Mouse (Mus musculus) ovary, postnatal 14 days (tissue): ENCODE measurements at regions not wholly inside any gene's neighbourhood (a gene's known extent, or its start where the extent isn't known, plus 50 kb on each side); places are given as distances from the start of the nearest gene placed in this dataset.
A peak's percentile ranks its signal among the peaks of the same experiment; 100 is the strongest.

Source experiments
- DNase-seq: peaks from one replicate; pipeline ENCODE4 v3.0.0; 2022; ENCODE audit warnings: low spot score

- DNase-seq = no peak
Measured at GRCm38 (mm10) chr5:111789904-111790303, 56.2 kb downstream of the Gm26897 start.

- DNase-seq = no peak
Measured at GRCm38 (mm10) chr5:111790527-111790926, 56.8 kb downstream of the Gm26897 start.

DNA sequence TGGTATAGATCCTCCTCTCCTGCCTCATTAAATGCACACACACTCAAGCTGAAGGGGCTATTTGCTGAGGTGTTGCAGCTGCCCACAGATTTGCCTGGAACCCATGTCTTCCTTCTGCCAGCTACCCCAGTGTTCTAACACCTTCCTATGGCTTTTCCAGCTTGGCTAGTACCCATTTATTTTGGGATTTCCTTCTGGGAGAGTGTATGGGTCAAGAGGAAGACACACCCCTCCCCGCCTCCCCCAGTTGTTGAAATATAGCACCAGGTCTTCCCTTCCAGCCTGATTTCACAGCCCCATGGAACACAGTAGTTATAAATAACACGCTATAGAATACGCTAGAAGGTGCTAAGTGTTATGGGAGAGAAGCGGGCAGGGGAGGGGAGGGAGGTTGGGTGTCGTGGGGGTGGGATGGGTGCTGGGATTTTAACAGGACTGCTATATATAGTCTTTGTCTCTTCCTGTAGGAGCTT lies 57.4 kb downstream of the Gm26897 start:
- no peak for DNase-seq

- no peak for DNase-seq
Measured at GRCm38 (mm10) chr5:111792746-111793145, 59.0 kb downstream of the Gm26897 start.

DNA sequence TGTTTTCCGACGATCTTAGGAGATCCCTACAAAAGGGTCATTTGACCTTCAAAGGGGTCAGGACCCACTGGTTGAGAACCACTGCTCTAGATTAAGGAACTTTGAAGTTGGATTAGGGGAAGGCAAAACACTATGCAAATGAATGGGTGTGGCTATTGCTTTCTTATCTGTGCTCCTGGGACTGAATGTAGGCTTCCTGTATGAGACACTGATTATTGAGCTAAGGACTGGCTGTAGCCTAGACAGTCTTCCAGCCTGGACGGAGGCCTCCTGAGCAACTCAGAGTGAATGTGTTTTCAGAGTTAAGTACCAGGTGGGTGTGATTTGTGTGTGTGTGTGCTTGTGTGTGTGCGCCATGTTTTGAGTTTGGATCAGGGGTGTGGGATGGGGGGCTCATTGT lies 59.5 kb downstream of the Gm26897 start:
- DNase-seq = no peak

DNA sequence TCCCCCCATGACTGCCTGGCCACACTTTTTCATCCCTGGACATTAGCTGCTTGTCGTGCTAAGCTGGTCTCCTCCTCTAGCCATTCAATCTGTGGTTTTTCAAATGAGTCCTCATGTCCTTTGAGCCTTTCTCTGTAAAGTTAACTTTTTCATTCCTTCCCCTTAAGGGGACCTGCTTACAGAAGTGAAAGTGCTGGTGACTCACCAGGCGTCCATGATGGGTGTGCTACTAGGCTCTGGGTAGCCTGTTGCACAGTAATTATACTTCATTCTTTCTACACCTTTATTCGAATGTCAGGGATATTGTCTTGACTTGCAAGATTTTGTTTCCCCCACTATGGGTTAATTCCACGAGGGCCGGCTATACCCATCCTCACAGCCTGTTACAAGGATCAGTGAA lies 63.2 kb downstream of the Gm26897 start:
- DNase-seq = no peak

DNA sequence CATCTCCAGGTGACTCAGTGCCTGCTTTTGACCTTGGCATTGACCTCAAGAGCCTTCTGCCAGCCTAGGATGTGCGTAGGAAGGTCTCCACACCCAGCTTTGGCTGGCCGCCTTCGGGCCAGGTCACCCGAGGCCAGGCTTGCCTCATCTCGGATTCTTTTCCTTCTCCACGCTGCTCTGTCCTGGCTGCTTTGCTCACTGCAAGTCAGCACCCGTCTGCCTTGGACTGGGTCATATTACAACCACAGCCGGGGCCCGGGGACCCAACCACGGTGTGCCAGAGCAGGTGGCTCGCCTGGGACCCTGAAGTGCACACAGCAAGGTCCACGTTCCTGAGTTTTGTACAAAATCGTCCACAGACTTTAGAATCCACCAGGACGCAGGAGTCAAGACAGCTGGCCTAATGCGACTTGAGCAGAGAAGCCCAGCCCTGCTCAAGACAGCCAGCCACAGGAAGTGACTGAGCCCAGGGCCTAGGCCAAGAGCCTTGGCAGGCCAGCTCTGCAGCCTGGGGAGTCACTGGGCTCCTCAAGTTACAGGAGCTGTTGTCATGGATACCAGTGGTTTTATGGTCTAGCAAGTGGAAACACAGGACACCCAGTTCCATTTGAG lies 66.1 kb downstream of the Gm26897 start:
- peak; percentile 44 for DNase-seq

DNA sequence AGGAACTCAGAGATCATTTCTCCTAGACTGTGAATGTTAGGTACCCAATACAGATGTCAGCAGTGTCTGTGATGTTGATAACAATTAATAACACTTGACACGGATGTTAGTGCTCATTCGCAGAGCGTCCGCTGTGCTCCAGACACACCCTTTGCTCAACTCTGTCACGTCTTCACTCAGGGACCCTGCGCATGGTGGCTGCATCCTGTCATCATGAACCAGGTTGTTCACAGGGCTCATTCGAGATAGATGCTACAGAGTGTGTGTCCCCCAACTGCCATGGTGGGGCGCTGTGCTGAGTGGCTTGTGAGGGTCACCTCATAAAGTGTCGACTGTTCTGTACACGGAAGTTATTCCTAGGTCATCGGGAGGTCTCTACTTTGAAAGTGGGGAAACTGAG lies 66.8 kb downstream of the Gm26897 start:
- DNase-seq = no peak

DNA sequence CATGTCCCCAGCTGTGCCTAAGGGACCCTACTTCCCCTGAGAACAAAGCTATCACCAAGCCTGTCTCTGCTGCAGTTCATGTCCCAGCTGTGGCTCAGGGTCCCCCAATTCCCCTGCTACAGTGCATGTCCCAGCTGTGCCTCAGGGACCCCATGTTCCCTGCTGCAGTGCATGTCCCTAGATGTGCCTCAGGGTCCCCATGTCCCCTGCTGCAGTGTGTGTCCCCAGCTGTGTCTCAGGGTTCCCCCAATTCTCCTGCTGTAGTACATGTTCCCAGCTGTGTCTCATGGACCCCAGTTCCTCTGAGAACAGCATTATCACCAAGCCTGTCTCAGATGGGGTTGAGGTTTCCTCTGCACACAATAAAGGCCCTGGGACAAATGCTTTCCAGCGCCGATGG lies 67.3 kb downstream of the Gm26897 start:
- DNase-seq = no peak

DNA sequence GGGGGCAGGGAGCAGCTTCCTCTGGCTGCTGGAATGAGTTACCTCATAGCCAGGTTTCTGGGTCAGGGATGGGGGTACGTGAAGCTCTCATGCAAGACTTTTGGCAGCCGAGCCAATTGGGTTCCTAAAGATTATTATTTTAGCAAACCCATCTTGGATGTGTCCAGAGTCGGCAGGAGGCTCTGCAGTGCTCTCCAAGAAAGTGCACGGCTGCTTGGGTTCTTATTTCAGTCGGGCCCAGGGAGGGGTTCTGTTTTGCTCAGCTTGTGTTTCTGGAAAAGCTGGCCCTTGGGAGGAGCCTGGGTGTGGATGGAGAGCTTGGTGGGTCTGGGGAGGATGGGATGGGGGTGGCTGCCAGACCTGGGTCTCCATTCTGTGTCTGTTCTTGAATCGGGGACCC lies 70.8 kb downstream of the Gm26897 start:
- no peak for DNase-seq

- DNase-seq = no peak
Measured at GRCm38 (mm10) chr5:111805150-111805549, 71.4 kb downstream of the Gm26897 start.

DNA sequence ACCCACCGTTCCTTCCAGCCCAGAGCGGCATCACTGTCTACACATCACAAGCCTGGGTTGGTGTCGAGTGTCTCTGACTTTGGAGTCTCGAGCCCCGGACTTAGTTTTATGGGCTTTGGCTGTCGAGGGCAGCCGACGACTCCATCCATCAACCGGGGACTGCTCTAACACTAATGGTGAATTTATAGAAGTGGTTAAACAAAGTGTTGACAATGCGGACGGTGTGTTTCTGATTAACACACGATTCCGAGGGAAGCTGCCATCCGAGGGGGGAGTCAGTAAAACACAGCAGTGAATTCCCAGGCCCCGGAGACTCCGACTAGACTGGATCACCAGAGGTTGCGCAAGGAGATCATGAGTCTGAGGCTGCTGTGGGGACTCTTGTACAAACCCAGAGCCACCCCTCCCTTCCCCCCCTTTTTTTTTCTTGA lies 72.1 kb downstream of the Gm26897 start:
- DNase-seq = no peak

- DNase-seq = no peak
Measured at GRCm38 (mm10) chr5:111810079-111810808, 76.5 kb downstream of the Gm26897 start.

DNA sequence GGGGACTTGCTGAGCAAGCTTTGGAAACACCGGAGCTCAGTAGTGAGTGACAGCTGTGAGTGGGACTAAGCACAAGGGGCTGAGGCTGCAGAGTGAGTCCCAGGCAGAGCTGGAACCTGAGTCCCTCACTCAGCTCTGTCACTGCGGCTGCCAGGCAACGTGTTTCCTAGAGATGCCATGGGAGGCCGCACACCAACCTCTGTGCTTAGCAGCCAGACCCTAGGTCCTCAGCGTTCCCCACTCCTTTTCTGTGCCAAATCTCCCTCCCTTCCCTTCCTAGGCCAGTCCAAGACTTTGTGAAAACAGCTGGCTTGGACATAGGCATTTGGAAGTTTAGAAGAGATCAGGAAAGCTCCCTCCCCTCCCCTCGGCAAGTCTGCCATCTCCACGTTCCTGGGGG lies 78.9 kb downstream of the Gm26897 start:
- DNase-seq = no peak

- no peak for DNase-seq
Measured at GRCm38 (mm10) chr5:111813090-111813753, 79.5 kb downstream of the Gm26897 start.

- DNase-seq = no peak
Measured at GRCm38 (mm10) chr5:111814893-111815760, 81.4 kb downstream of the Gm26897 start.

DNA sequence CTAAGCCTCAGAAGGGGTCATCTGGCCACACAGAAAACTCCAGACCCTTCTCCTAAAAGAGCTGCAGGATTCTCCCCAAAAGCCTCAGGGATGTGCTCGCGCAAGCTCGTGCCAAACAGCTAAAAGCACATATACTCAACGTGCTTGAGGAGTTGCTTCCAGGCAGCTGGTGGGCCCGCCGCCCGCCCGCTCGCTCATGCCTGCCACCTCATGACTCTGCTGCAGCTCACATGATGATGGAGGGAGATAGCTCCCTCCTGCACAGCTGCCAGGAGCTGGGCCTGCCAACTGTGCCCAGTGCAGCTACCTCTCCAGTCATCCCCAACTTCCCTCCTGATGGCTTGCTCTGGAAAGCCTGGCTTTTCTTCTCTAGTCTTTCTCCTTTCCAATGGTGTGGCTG lies 87.2 kb downstream of the Gm26897 start:
- no peak for DNase-seq

- no peak for DNase-seq
Measured at GRCm38 (mm10) chr5:111822882-111823281, 89.2 kb downstream of the Gm26897 start.

DNA sequence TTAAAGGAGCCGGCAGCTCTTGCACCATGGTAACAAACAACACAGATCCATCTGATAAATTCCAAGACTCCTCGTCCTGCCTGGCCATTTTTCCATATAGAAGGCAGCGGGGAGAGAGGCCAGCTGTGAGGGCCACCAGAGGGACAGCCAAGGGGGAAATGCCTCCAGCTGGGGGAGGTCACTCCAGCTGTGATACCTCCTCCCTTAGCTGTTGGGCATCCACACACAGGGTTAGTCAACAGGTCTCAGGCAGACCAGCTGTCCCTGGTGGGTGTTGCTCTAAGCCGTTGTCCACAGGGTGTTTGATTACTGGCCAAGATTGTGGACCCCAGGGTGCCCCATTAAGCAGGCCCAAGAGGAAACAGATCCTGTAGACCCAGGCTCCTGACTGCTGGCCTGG lies 89.7 kb downstream of the Gm26897 start:
- no peak for DNase-seq

GRCm38 (mm10) chr5:111823842-111824241 lies 90.1 kb downstream of the Gm26897 start:
- DNase-seq = no peak

DNA sequence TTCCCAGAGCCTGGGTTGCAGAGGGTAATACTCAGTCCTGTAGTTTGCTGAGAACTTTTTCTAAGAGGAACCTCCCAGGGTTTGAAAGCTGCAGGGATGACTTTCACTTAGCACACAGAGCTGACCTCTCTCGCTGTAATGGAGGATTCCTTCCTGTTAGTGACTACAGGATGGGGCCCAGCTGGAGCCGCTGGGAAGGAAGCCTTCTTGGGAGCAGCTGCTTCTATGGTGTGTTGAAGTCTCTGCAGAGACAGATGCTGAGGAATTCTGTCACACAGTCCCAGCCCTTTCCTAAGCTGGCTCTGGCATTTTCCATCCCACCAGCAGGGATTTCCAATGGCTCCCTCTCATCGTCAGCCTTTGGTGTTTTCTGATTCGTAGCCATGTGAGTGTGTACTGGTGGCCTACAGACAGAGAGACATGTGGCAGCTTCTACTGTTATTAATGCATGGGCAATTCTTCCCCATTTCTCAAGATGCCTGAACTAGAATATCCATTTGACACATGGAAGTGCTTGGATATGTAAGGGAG lies 90.9 kb downstream of the Gm26897 start:
- DNase-seq = no peak

DNA sequence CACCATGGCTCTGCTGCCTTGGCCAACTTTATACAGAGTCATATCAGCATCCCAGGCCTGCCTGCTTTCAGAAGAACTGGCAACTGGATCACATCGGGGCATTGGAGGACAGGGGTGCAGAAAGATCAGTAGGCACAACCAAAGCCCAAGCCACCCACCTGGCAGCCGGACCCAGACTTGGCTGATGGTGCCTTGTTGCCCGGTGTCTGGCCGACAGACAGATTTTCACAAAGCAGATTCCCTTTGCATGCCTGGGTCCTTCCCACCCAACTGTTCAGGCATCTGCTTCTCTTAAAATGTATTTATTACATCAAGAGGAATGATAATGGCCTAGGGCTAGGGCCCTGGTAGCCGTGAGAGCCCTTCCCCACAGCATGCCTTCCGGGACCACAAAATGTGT lies 96.2 kb downstream of the Gm26897 start:
- no peak for DNase-seq
